Mouse (Mus musculus): ENCODE data around the gene Ppp2r5d.

Ppp2r5d gene

GRCm38 (mm10) chr17:46714756-46715481 is 10.0 kb upstream of the Ppp2r5d start:
- no peak for DNase-seq

DNA sequence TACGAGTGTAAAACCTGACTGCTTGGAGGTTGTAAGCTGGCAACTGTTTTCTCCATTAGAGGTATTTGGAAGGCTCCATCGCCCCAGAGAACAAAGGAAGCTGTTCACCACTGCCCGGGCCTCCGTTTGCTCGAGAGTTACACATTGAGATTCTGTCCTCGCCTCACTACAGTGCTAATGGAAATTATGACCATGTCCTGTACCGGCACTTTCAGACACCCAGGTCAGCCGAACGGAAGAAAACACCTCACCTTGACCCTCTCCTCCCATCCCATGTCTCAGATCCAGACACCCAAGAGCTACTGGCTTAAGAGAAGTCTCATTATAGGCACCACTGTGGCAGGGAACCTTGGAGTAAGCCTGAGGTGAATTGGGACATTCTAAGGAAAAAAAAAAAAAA is 8.9 kb upstream of the Ppp2r5d start:
- no peak for DNase-seq

DNA sequence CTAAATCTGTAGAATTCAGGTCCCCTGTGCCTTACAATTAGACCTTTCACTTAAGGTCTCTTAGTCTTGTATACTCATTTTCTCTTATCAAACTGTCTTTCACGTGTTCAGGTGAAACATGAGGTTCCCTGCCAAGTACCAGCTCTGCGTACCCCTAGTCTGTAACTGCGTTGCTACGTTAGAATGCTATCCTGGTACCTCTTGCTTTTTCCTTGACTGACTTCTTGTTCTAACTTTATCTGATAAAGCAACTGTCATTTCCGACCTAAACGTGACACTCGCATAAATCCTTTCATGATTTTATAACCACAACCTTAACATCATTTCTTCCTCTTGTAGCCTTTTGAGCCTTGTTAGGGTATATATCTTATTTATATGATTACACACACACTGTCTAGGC is 7.5 kb upstream of the Ppp2r5d start:
- no peak for DNase-seq

GRCm38 (mm10) chr17:46711612-46712271 is 6.8 kb upstream of the Ppp2r5d start:
- peak in 1 of 2 experiments; percentile 57 for DNase-seq

GRCm38 (mm10) chr17:46710959-46711597 is 6.2 kb upstream of the Ppp2r5d start, which contains the start of gene Pex6:
Gene Pex6, plus strand, starts transcription at chr17:46711463.
- DNase-seq: peak; percentile 89 to 92

GRCm38 (mm10) chr17:46706375-46707089 is 1.6 kb upstream of the Ppp2r5d start:
- DNase-seq: no peak

- peak; percentile 30 to 45 for DNase-seq
Observed at GRCm38 (mm10) chr17:46703971-46704886, 682 bp downstream of the Ppp2r5d start.

DNA sequence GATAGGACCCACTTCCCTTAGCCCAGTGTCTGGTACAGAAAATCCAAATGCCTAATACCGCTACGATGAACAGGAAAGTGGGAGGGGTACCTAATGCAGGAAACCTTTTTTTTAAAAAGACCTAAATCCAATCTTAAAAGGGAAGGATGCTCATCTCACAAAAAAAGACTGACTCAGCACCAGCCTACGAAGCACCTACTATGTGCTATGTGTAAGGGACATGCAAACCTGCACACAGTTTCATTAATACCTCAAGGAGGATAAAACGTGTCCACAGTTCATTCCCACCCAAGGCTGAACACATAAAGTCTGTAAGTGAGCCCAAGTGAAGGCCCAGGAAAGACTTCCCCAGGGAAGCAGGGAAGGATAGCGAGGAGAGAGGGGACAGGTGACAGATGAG is 2.4 kb downstream of the Ppp2r5d start:
- no peak for DNase-seq

DNA sequence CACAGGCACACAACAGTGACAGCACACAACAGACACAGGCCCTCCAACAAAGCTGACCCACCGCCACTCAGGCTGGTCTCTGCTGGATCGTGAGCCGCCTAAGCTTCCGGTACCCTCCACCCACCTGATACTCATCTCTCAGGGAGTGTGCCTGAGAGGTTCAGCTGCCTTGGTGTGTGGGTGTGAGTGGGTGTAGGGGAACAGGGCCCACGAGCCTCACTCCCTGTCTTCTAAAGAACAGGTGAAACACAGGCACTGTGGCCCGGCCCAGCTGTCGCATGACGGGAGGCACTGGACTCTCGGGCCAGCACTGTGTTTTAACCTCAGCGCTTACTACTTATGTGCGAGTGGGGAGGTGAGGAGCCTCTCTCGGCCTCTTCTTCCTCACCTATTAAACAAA is 2.8 kb downstream of the Ppp2r5d start:
- no peak for DNase-seq

DNA sequence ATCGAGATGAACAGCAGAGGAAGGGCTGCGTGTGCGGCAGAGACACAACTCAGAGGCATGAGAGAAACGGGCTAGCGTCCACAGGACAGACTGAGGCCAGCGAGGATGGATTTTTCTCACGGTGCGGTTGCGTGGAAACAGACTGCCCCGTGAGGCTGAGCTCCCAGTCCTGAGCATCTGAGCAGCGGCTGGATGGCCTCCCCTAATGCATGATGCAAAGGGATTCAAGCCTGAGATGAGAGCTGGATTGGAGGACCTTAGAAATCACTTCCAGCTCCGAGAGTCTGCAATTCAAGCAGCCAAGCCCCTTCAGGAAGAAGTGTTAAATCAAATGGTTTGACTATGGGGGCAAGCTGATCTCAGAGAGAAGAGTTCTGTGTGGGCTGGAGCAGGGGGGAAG is 3.4 kb downstream of the Ppp2r5d start:
- DNase-seq: no peak

DNA sequence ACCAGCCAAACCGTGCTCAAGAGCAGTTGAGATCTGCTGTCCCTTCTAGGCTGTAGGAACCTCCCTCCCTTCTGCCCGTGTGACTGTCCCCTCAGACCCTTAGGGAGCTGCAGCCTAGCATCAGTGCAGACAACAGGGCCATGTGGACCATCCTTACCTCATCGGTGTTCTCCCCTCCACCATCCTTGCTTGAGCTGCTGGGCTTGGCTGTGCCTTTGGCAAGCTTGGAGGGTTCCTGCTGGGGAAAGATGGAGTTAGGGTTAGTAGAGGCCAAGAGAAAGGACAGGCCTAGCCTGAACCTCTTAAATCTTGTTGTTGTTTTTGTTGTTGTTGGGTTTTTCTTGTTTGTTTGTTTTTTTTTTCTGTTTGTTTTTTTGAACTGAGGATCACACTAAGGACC is 5.0 kb downstream of the Ppp2r5d start:
- DNase-seq: no peak

DNA sequence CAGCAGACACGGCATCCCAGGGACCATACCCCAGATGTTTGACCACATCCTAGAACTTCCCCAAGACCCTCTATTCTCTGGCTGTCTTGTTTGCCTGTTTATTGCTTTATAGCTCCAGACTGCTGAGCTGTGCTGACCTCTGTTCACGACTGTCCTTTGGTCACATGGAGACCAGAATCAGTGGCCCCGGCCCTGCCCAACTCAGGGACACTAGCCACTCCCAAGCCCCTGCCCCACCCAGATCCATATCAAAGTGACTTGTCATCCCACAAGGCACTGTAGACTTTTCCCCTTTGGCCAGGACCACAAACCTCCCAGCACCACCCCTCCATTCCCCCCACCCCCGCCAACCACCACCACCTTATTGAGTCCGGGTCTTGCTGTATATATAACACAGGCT is 5.7 kb downstream of the Ppp2r5d start:
- DNase-seq: no peak

- no peak for DNase-seq
Observed at GRCm38 (mm10) chr17:46698515-46698914, 6.4 kb downstream of the Ppp2r5d start.

- DNase-seq: no peak
Observed at GRCm38 (mm10) chr17:46694517-46695063, 10.3 kb downstream of the Ppp2r5d start.

DNA sequence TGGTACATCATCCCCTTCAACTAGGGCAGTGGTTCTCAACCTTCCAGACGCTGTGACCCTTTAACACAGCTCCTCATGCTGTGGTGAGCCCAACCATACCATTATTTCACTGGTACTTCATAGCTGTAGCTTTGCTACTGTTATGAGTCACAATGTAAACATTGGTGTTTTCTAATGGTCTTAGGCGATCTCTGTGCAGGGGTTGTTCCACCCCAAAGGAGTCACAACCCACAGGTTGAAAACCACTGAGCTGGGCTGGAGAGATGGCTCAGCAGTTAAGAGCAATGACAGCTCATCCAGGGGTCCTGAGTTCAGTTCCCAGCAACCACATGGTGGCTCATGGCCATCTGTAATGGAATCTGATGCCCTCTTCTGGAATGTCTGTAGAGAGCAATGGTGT is 13.5 kb downstream of the Ppp2r5d start:
- no peak for DNase-seq

DNA sequence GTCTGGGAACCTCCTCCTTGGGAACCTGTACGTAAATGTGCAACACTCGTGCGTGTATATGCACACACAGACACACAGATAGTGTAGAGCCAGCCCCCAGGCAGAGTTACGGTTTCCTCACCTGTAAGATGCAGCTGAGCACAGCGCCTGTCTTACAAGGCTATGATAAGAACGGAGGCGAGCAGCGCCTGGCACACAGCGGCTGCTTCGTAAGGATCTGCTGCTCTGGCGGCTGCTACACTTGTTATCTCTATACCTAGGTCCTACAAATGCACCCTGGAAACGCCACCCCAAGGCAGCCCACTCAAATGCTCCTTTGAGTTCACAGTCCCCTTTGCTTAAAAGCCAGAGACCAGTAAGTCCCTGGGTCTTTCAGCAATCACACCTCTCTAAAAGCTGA is 14.2 kb downstream of the Ppp2r5d start:
- no peak for DNase-seq

- no peak for DNase-seq
Observed at GRCm38 (mm10) chr17:46685913-46686312, 19.0 kb downstream of the Ppp2r5d start.

- no peak for DNase-seq
Observed at GRCm38 (mm10) chr17:46682654-46683389, 22.1 kb downstream of the Ppp2r5d start.

- DNase-seq: peak in 1 of 2 experiments; percentile 38
Observed at GRCm38 (mm10) chr17:46681466-46682118, 23.3 kb downstream of the Ppp2r5d start.

DNA sequence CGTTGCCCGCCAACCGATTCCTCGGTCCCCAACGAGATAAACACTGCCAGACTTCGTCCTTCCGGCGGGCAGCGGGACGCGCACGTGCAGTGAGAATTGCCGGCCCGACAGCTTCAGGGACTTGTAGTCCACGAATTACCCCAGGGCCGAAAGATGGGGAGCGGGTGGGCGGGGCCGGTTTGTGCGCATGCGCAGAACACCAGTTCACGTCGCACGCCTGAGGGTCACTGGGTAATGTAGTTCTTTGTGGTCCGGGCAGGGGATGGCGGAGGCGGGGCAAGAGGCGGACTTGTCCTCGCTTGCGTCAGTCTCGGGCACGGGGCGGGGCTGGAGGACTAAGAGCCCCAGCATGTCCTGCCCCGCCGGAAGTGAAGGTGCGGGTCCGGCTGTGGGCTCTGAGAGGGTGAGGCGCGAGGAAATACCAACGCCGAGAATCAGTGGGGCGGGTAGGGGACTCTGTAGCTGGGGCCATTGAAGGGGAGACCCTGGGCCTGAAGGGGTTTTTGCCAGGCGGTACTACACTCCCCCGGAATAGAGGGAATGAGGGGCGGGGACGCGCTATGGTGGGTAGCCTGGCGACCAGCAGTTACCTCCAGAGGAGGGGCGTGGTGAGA is 24.0 kb downstream of the Ppp2r5d start, which contains the start of gene Klhdc3:
Gene Klhdc3 (minus strand): TSS at position 155 of the 614 bp plus-strand sequence.
- peak; percentile 96 to 98 for DNase-seq
